Mouse (Mus musculus): Measurements from ENCODE around the gene Hist1h4d.
A peak's percentile ranks its signal among the peaks of the same experiment; 100 is the strongest.

Hist1h4d gene

GRCm38 (mm10) chr13:23593051-23593770 is 11.8 kb downstream of the Hist1h4d start:
- no peak for DNase-seq (ENCODE audit: low spot score)

GRCm38 (mm10) chr13:23595185-23595584 is 13.8 kb downstream of the Hist1h4d start:
- no peak for DNase-seq (ENCODE audit: low spot score)

- no peak for DNase-seq (ENCODE audit: low spot score)
These were observed 14.4 kb downstream of the Hist1h4d start for GRCm38 (mm10) chr13:23595622-23596372.

GRCm38 (mm10) chr13:23597957-23598356 is 16.6 kb downstream of the Hist1h4d start:
- DNase-seq (ENCODE audit: low spot score): peak; percentile 40

GRCm38 (mm10) chr13:23603182-23603699 is 21.8 kb downstream of the Hist1h4d start:
- DNase-seq (ENCODE audit: low spot score): no peak

GRCm38 (mm10) chr13:23604452-23604851 is 23.1 kb downstream of the Hist1h4d start:
- no peak for DNase-seq (ENCODE audit: low spot score)

- DNase-seq (ENCODE audit: low spot score): no peak
These were observed 23.7 kb downstream of the Hist1h4d start for GRCm38 (mm10) chr13:23605052-23605451.

- DNase-seq (ENCODE audit: low spot score): no peak
These were observed 27.8 kb downstream of the Hist1h4d start for GRCm38 (mm10) chr13:23609209-23609608.

- no peak for DNase-seq (ENCODE audit: low spot score)
These were observed 28.4 kb downstream of the Hist1h4d start for GRCm38 (mm10) chr13:23609844-23610243.

- no peak for DNase-seq (ENCODE audit: low spot score)
These were observed 29.0 kb downstream of the Hist1h4d start for GRCm38 (mm10) chr13:23610393-23610792.

- DNase-seq (ENCODE audit: low spot score): no peak
These were observed 30.2 kb downstream of the Hist1h4d start for GRCm38 (mm10) chr13:23611638-23612037.

GRCm38 (mm10) chr13:23620056-23620732 is 38.8 kb downstream of the Hist1h4d start:
- no peak for DNase-seq (ENCODE audit: low spot score)

GRCm38 (mm10) chr13:23620733-23621531 is 39.5 kb downstream of the Hist1h4d start, which contains the start of gene Hist1h2be:
Gene Hist1h2be (minus strand): TSS chr13:23621124.
- no peak for DNase-seq (ENCODE audit: low spot score)

- DNase-seq (ENCODE audit: low spot score): no peak
These were observed 40.3 kb downstream of the Hist1h4d start for GRCm38 (mm10) chr13:23621532-23622174.

GRCm38 (mm10) chr13:23622175-23622671 is 40.8 kb downstream of the Hist1h4d start, which contains the start of gene Hist1h1e:
Gene Hist1h1e (minus strand): TSS chr13:23622558.
- DNase-seq (ENCODE audit: low spot score): peak; percentile 59

GRCm38 (mm10) chr13:23622861-23623450 is 41.6 kb downstream of the Hist1h4d start:
- DNase-seq (ENCODE audit: low spot score): no peak

GRCm38 (mm10) chr13:23630653-23631052 is 49.3 kb downstream of the Hist1h4d start:
- no peak for DNase-seq (ENCODE audit: low spot score)
